Mouse (Mus musculus) kidney, adult 2 months (tissue): Measurements from ENCODE around the gene Olfr1238. TPM values are rescaled to one million over a fixed set of nuclear protein-coding genes. Genes with fewer than 3 reads are reported as not detected.

Source experiments
- DNase-seq: peaks from one replicate; pipeline ENCODE4 v3.0.0; 2021
- H3K27ac ChIP-seq: fragments of 200-500 bp; 2 replicates; pipeline ENCODE4 v1.5.1; 2012; ENCODE audit warnings: low read depth, low read length, control low read depth, inconsistent platforms; ENCODE audit not compliant: insufficient read depth
- H3K27me3 ChIP-seq: fragments of 200-500 bp; replicated peaks from 2 replicates; pipeline ENCODE4 v1.6.1; 2012; ENCODE audit warnings: mild to moderate bottlenecking, moderate library complexity, low read length, inconsistent platforms; ENCODE audit not compliant: control insufficient read depth, insufficient read depth
- H3K36me3 ChIP-seq: fragments of 200-500 bp; 2 replicates; pipeline ENCODE4 v1.6.1; 2012; ENCODE audit warnings: mild to moderate bottlenecking, moderate library complexity, low read length, inconsistent platforms; ENCODE audit not compliant: control insufficient read depth, insufficient read depth
- H3K4me1 ChIP-seq: fragments of 200-500 bp; 2 replicates; pipeline ENCODE4 v1.6.1; 2011; ENCODE audit warnings: low read length; ENCODE audit not compliant: control insufficient read depth, insufficient read depth
- H3K4me3 ChIP-seq: fragments of 200-500 bp; 2 replicates; pipeline ENCODE4 v1.5.1; 2011; ENCODE audit warnings: mild to moderate bottlenecking, low read depth, low read length, control low read depth; ENCODE audit not compliant: insufficient read depth
- CTCF ChIP-seq: fragments of 200-500 bp; conservative IDR thresholded peaks from 2 replicates; pipeline ENCODE4 v1.5.1; 2011; ENCODE audit warnings: low read depth, mild to moderate bottlenecking, control low read depth, low read length, moderate library complexity, mixed read lengths; ENCODE audit not compliant: insufficient read depth, insufficient read length
- POLR2A ChIP-seq: fragments of 200-500 bp; IDR thresholded peaks from one replicate; pipeline ENCODE4 v1.6.1; 2011; ENCODE audit warnings: low read depth, low read length, control low read depth
- WGBS: fragments of 180-500 bp; shearing (Covaris S2); methylation state at CpG from one replicate; pipeline ENCODE4 v1.1.7; 2018; 5-methylcytosine and 5-hydroxymethylcytosine counted together
- polyA plus RNA-seq: library from polyadenylated mRNA; depleted of rRNA; stranded (reverse); fragments of >200 nt; gene quantifications from 2 replicates; pipeline ENCODE4 v1.2.3, GENCODE M21; 2012; rRNA removed

Gene Olfr1238
- polyA plus RNA-seq: not detected in 2 replicates

- Histone ChIP-seq H3K4me3 (no peak within 1 kb of the TSS), H3K4me1 (no peaks in the 10 kb centered on the region), H3K27me3 (no peaks in the 10 kb centered on the region), H3K27ac (no peak within 1 kb of the TSS), H3K36me3 (no peaks in the 10 kb centered on the region)
- no peak for TF ChIP-seq CTCF
- no peak for TF ChIP-seq POLR2A
- WGBS: 94% methylated on average over 2 of the region's 2 CpGs
- no peak for DNase-seq
Observed at GRCm38 (mm10) chr2:89409576-89409975, at the start of gene Olfr1238. TSS of gene Olfr1238 (minus strand) at chr2:89409676.

- WGBS: 81% methylated on average over 3 of the region's 3 CpGs
- Histone ChIP-seq H3K4me3 (no peak within 1 kb of the TSS), H3K4me1 (no peaks in the 10 kb centered on the region), H3K36me3 (no peaks in the 10 kb centered on the region), H3K27ac (no peak within 1 kb of the TSS), H3K27me3 (no peaks in the 10 kb centered on the region)
- no peak for TF ChIP-seq POLR2A
- TF ChIP-seq CTCF: no peak
- no peak for DNase-seq
Observed at GRCm38 (mm10) chr2:89442900-89443299, 33.4 kb upstream of the Olfr1238 start, which contains the start of gene Olfr1240. TSS of gene Olfr1240 (minus strand) at chr2:89443000.

GRCm38 (mm10) chr2:89420307-89420706 is 10.8 kb upstream of the Olfr1238 start, which contains the start of gene Olfr1239:
TSS of gene Olfr1239 (minus strand) at chr2:89420407.
- no peak for DNase-seq
- Histone ChIP-seq H3K4me3 (no peak within 1 kb of the TSS), H3K36me3 (no peaks in the 10 kb centered on the region), H3K27ac (no peak within 1 kb of the TSS), H3K4me1 (no peaks in the 10 kb centered on the region), H3K27me3 (no peaks in the 10 kb centered on the region)
- WGBS: 95% methylated on average over 2 of the region's 2 CpGs
- TF ChIP-seq POLR2A (no peak), CTCF (no peak)

- DNase-seq: no peak
- Histone ChIP-seq H3K36me3 (no peaks in the 10 kb centered on the region), H3K27ac (no peak overlapping the region), H3K4me1 (no peaks in the 10 kb centered on the region), H3K4me3 (no peak overlapping the region), H3K27me3 (no peaks in the 10 kb centered on the region)
- WGBS: 73% methylated on average over 1 of the region's 1 CpGs
- no peak for TF ChIP-seq POLR2A
- no peak for TF ChIP-seq CTCF
Observed at GRCm38 (mm10) chr2:89414557-89414956, 5.1 kb upstream of the Olfr1238 start.

GRCm38 (mm10) chr2:89400882-89401281 is 8.6 kb downstream of the Olfr1238 start:
- Histone ChIP-seq H3K27ac (no peak overlapping the region), H3K27me3 (no peaks in the 10 kb centered on the region), H3K4me3 (no peak overlapping the region), H3K4me1 (no peaks in the 10 kb centered on the region), H3K36me3 (no peaks in the 10 kb centered on the region)
- DNase-seq: no peak
- TF ChIP-seq CTCF (no peak), POLR2A (no peak)
- WGBS: 75% methylated on average over 1 of the region's 1 CpGs

- TF ChIP-seq POLR2A (no peak), CTCF (no peak)
- H3K27ac ChIP-seq: no peak within 1 kb of the TSS
- no peak for DNase-seq
- no peak within 1 kb of the TSS for H3K4me3 ChIP-seq
- no peaks in the 10 kb centered on the region for H3K27me3 ChIP-seq
- H3K36me3 ChIP-seq: no peaks in the 10 kb centered on the region
- H3K4me1 ChIP-seq: no peaks in the 10 kb centered on the region
- 83% methylated on average over 4 of the region's 4 CpGs for WGBS
Observed at GRCm38 (mm10) chr2:89364765-89365164, 44.7 kb downstream of the Olfr1238 start, which contains the start of gene Olfr1234. TSS of gene Olfr1234 (minus strand) at chr2:89364865.

Other genes starting within 250 kb of the Olfr1238 start
- not detected in 2 replicates for gene Olfr1224-ps1, start 245.6 kb downstream of the Olfr1238 start, polyA plus RNA-seq
- gene Olfr1225, start 235.0 kb downstream of the Olfr1238 start, polyA plus RNA-seq: not detected in 2 replicates
- gene Olfr1226, start 209.6 kb downstream of the Olfr1238 start, polyA plus RNA-seq: not detected in 2 replicates
- not detected in 2 replicates for gene Olfr1228, start 155.6 kb downstream of the Olfr1238 start, polyA plus RNA-seq
- gene Olfr1229, start 121.7 kb downstream of the Olfr1238 start, polyA plus RNA-seq: not detected in 2 replicates
- not detected in 2 replicates for gene Olfr1230, start 112.4 kb downstream of the Olfr1238 start, polyA plus RNA-seq
- gene Olfr1231, start 102.6 kb downstream of the Olfr1238 start, polyA plus RNA-seq: not detected in 2 replicates
- gene Olfr1232, start 80.0 kb downstream of the Olfr1238 start, polyA plus RNA-seq: not detected in 2 replicates
- gene Olfr1233, start 67.3 kb downstream of the Olfr1238 start, polyA plus RNA-seq: not detected in 2 replicates
- gene Olfr1234, start 44.8 kb downstream of the Olfr1238 start, polyA plus RNA-seq: not detected in 2 replicates
- not detected in 2 replicates for gene Olfr1239, start 10.7 kb upstream of the Olfr1238 start, polyA plus RNA-seq
- not detected in 2 replicates for gene Olfr1240, start 33.3 kb upstream of the Olfr1238 start, polyA plus RNA-seq
- not detected in 2 replicates for gene Olfr1241, start 77.5 kb upstream of the Olfr1238 start, polyA plus RNA-seq
- gene Olfr1242, start 88.7 kb upstream of the Olfr1238 start, polyA plus RNA-seq: not detected in 2 replicates
- not detected in 2 replicates for gene Olfr1243, start 121.8 kb upstream of the Olfr1238 start, polyA plus RNA-seq
- gene Olfr1245, start 168.8 kb upstream of the Olfr1238 start, polyA plus RNA-seq: not detected in 2 replicates
- not detected in 2 replicates for gene Olfr1246, start 183.5 kb upstream of the Olfr1238 start, polyA plus RNA-seq
- not detected in 2 replicates for gene Olfr1247, start 204.5 kb upstream of the Olfr1238 start, polyA plus RNA-seq
- gene Olfr1248, start 208.6 kb upstream of the Olfr1238 start, polyA plus RNA-seq: not detected in 2 replicates
- gene Olfr1249, start 225.3 kb upstream of the Olfr1238 start, polyA plus RNA-seq: not detected in 2 replicates